Mouse (Mus musculus) small intestine, adult 2 months (tissue): ENCODE measurements around the gene Kremen2.

Experiments used
- CTCF ChIP-seq: fragments of 200-500 bp; IDR thresholded peaks from 2 replicates; pipeline ENCODE4 v1.5.1; 2012; ENCODE audit warnings: low read depth, mild to moderate bottlenecking, control low read depth, inconsistent platforms, low read length, moderate library complexity, mixed read lengths; ENCODE audit not compliant: insufficient replicate concordance, insufficient read length; ENCODE audit errors: extremely low read depth
- POLR2A ChIP-seq: fragments of 200-500 bp; IDR thresholded peaks from 2 replicates; pipeline ENCODE4 v1.6.1; 2012; ENCODE audit warnings: low read depth, mild to moderate bottlenecking, control low read depth, inconsistent platforms, low read length, moderate library complexity

DNA sequence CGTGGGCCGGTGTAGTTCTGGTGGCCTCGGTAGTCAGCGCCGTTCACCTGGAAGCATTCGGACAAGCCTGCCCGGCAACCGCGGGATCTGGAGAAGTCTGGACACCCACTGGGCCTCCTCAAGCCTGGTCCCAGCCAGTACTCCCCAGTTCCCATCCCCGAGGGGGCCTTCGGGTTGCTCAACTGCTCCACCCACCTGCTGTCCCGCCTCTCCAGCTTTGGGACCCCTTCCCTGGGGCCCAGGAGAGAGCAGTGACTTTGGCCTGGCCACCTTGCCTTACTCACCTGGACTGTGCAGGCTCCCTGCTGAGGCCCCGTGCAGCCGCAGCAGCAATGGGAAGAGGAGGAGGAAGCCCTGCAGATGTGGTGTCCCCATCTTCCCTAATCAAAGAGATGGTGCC lies 982 bp downstream of the Kremen2 start:
- TF ChIP-seq CTCF: no peak
- no peak for TF ChIP-seq POLR2A
